Mouse (Mus musculus): ENCODE measurements around the gene Nuak2. TPM values are rescaled to one million over a fixed set of nuclear protein-coding genes. Genes with fewer than 3 reads are reported as not detected.

Nuak2 gene
- polyA plus RNA-seq, 1 experiment = 99.9 TPM

- no peak for TF ChIP-seq POLR2A (IDR thresholded peaks at IDR 0.05; ENCODE audit: low read depth, low read length)
- no peak for TF ChIP-seq CTCF (IDR thresholded peaks at IDR 0.05; ENCODE audit: extremely low read depth, insufficient read length, insufficient replicate concordance, low read depth, low read length)
- Histone ChIP-seq H3K36me3 (ENCODE audit: control insufficient read depth, insufficient read depth, low read length) (no peaks in the 10 kb centered on the region), H3K27ac (ENCODE audit: insufficient read depth, low read depth, low read length) (no peak overlapping the region), H3K27me3 (ENCODE audit: control insufficient read depth, insufficient read depth, low read length) (peaks cover 18% of the 10 kb centered on the region), H3K4me3 (ENCODE audit: low read depth, low read length) (peak overlapping the region; percentile 62), H3K4me1 (ENCODE audit: control insufficient read depth, insufficient read depth, insufficient read length, low read length) (peaks cover 9% of the 10 kb centered on the region)
- 2% methylated on average over 70 of the region's 71 CpGs for WGBS
These were observed 17.0 kb upstream of the Nuak2 start for GRCm38 (mm10) chr1:132298801-132299464.

DNA sequence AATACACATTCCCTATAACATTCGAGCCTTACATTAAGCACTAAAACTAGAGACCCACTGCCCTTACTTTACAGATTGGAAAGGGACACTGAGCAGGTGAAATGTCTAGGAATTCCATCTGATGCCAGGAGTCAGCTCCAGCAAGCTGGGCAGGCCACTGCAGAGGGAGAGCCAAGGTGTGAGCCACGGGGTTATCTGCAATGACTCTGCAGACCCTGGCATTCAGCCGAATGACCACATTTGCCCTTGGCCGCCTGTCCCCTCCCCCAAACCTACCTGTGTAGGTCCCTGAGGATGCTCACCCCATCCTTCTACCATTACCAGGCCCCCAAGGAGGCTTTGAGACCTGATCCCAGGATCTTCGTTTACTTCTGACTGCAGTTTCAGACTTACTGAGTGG, 16.2 kb upstream of the Nuak2 start:
- no peak overlapping the region for H3K27ac ChIP-seq (ENCODE audit: insufficient read depth, low read depth, low read length)
- WGBS = 84% methylated on average over 5 of the region's 5 CpGs
- peaks cover 18% of the 10 kb centered on the region for H3K27me3 ChIP-seq (ENCODE audit: control insufficient read depth, insufficient read depth, low read length)
- H3K4me1 ChIP-seq (ENCODE audit: control insufficient read depth, insufficient read depth, insufficient read length, low read length) = peaks cover 9% of the 10 kb centered on the region
- TF ChIP-seq CTCF (IDR thresholded peaks at IDR 0.05; ENCODE audit: extremely low read depth, insufficient read length, insufficient replicate concordance, low read depth, low read length) = no peak
- TF ChIP-seq POLR2A (IDR thresholded peaks at IDR 0.05; ENCODE audit: low read depth, low read length) = no peak
- H3K4me3 ChIP-seq (ENCODE audit: low read depth, low read length) = no peak overlapping the region
- H3K36me3 ChIP-seq (ENCODE audit: control insufficient read depth, insufficient read depth, low read length) = no peaks in the 10 kb centered on the region

DNA sequence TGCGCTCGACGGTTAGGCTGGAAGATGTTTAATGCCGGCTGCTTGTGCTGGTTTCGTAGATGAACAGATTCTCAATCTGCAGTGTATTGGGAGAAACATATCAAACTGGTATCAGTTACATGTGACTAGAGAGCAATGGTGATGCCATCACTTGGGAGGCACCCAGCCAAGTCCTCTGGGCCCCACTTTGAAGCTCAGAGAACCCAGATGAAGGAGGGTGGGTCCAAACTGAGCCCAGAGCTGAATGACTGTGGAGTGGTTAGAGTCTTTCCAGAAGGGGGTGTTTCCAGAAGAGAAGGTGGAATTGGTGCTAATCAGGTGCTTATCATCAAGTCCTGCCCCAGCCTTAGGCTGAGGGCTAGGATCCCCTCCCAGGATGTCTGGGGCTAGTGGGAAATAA, 14.7 kb upstream of the Nuak2 start:
- H3K27ac ChIP-seq (ENCODE audit: insufficient read depth, low read depth, low read length) = no peak overlapping the region
- H3K36me3 ChIP-seq (ENCODE audit: control insufficient read depth, insufficient read depth, low read length) = no peaks in the 10 kb centered on the region
- WGBS = 84% methylated on average over 5 of the region's 5 CpGs
- H3K4me3 ChIP-seq (ENCODE audit: low read depth, low read length) = no peak overlapping the region
- peaks cover 9% of the 10 kb centered on the region for H3K4me1 ChIP-seq (ENCODE audit: control insufficient read depth, insufficient read depth, insufficient read length, low read length)
- H3K27me3 ChIP-seq (ENCODE audit: control insufficient read depth, insufficient read depth, low read length) = peaks cover 18% of the 10 kb centered on the region
- TF ChIP-seq CTCF (IDR thresholded peaks at IDR 0.05; ENCODE audit: extremely low read depth, insufficient read length, insufficient replicate concordance, low read depth, low read length) (no peak), POLR2A (IDR thresholded peaks at IDR 0.05; ENCODE audit: low read depth, low read length) (no peak)

- peaks cover 18% of the 10 kb centered on the region for H3K27me3 ChIP-seq (ENCODE audit: control insufficient read depth, insufficient read depth, low read length)
- H3K4me1 ChIP-seq (ENCODE audit: control insufficient read depth, insufficient read depth, insufficient read length, low read length) = peaks cover 9% of the 10 kb centered on the region
- H3K27ac ChIP-seq (ENCODE audit: insufficient read depth, low read depth, low read length) = no peak overlapping the region
- 93% methylated on average over 9 of the region's 9 CpGs for WGBS
- H3K4me3 ChIP-seq (ENCODE audit: low read depth, low read length) = no peak overlapping the region
- no peaks in the 10 kb centered on the region for H3K36me3 ChIP-seq (ENCODE audit: control insufficient read depth, insufficient read depth, low read length)
- no peak for TF ChIP-seq CTCF (IDR thresholded peaks at IDR 0.05; ENCODE audit: extremely low read depth, insufficient read length, insufficient replicate concordance, low read depth, low read length)
- no peak for TF ChIP-seq POLR2A (IDR thresholded peaks at IDR 0.05; ENCODE audit: low read depth, low read length)
These were observed 13.5 kb upstream of the Nuak2 start for GRCm38 (mm10) chr1:132302341-132302866.

DNA sequence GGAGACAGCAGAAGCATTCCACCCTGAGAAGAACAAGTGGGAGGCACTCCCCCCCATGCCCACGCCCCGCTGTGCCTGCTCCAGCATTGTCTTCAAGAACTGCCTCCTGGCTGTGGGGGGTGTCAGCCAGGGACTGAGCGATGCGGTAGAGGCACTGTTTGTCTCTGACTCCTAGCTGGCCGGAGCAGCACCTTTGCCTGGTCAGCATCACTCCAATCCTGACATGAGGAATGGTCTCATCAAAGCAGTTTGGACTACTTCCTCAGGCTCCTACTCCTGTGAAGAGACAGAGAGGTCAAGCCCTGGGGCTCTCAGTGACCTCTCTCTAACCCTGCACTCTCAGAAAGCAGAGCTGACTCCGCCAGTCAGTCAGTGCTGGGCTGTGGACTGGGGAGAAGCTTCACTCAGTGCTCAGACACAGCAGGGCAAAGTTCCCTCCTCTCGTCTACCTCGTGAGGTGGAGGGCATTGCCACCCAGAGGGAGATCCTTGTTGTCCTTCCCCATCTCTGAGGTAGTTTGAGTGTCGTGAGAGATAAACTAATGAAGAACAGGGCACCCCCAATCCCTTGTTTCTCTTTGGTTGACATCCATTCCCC, 11.2 kb upstream of the Nuak2 start:
- no peak overlapping the region for H3K27ac ChIP-seq (ENCODE audit: insufficient read depth, low read depth, low read length)
- H3K4me1 ChIP-seq (ENCODE audit: control insufficient read depth, insufficient read depth, insufficient read length, low read length) = no peaks in the 10 kb centered on the region
- no peak for TF ChIP-seq CTCF (IDR thresholded peaks at IDR 0.05; ENCODE audit: extremely low read depth, insufficient read length, insufficient replicate concordance, low read depth, low read length)
- no peak for TF ChIP-seq POLR2A (IDR thresholded peaks at IDR 0.05; ENCODE audit: low read depth, low read length)
- peaks cover 3% of the 10 kb centered on the region; the same call in 1 of the 2 replicates for H3K27me3 ChIP-seq (ENCODE audit: control insufficient read depth, insufficient read depth, low read length)
- WGBS = 48% methylated on average over 9 of the region's 9 CpGs
- H3K36me3 ChIP-seq (ENCODE audit: control insufficient read depth, insufficient read depth, low read length) = no peaks in the 10 kb centered on the region
- H3K4me3 ChIP-seq (ENCODE audit: low read depth, low read length) = no peak overlapping the region

DNA sequence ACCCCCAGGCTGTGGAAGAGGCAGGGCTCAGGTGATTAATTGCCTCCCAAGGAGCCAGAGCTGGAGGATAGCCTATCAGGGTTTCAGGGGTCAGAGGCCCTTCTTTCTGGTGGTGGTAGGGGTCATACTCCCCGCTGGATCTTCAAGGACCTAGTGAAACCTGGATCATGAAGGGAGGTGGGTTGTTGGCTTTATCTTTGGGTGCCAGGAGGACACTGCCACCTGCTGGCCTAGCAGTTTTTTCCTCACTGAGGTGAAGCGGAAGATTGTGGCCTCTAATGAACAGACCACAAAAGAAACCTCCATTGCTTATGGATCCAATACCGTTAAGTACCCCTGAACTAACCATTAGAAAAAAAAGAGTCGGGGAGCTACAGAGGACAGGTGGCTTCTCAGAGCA, 9.8 kb upstream of the Nuak2 start:
- no peak overlapping the region for H3K27ac ChIP-seq (ENCODE audit: insufficient read depth, low read depth, low read length)
- no peak overlapping the region for H3K4me3 ChIP-seq (ENCODE audit: low read depth, low read length)
- TF ChIP-seq CTCF (IDR thresholded peaks at IDR 0.05; ENCODE audit: extremely low read depth, insufficient read length, insufficient replicate concordance, low read depth, low read length) = peak; percentile 67; the same call in 1 of the 2 replicates
- no peak for TF ChIP-seq POLR2A (IDR thresholded peaks at IDR 0.05; ENCODE audit: low read depth, low read length)
- no peaks in the 10 kb centered on the region for H3K36me3 ChIP-seq (ENCODE audit: control insufficient read depth, insufficient read depth, low read length)
- no peaks in the 10 kb centered on the region for H3K27me3 ChIP-seq (ENCODE audit: control insufficient read depth, insufficient read depth, low read length)
- H3K4me1 ChIP-seq (ENCODE audit: control insufficient read depth, insufficient read depth, insufficient read length, low read length) = no peaks in the 10 kb centered on the region
- WGBS = 30% methylated on average over 4 of the region's 4 CpGs

DNA sequence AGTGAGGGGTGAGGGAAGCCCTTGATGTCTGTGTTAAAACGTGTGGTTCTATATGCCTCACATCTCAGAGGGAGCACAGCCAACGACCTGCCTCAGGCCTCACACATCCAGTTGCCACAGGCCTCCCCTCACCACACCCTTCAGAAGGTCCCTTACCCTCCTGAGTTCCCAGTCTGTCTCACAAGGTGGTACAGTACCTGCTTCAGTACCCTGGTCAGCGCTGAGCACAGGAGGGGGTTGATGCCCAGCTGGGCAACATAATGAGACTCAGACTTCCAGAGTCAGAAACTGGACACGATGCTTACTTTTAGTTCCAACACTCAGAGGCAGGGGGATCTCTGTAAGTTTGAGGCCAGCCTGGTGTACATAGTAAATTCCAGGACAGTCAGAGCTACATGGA, 9.1 kb upstream of the Nuak2 start:
- H3K27ac ChIP-seq (ENCODE audit: insufficient read depth, low read depth, low read length) = no peak overlapping the region
- no peaks in the 10 kb centered on the region for H3K4me1 ChIP-seq (ENCODE audit: control insufficient read depth, insufficient read depth, insufficient read length, low read length)
- H3K36me3 ChIP-seq (ENCODE audit: control insufficient read depth, insufficient read depth, low read length) = no peaks in the 10 kb centered on the region
- 27% methylated on average over 4 of the region's 4 CpGs for WGBS
- H3K27me3 ChIP-seq (ENCODE audit: control insufficient read depth, insufficient read depth, low read length) = no peaks in the 10 kb centered on the region
- TF ChIP-seq POLR2A (IDR thresholded peaks at IDR 0.05; ENCODE audit: low read depth, low read length) (no peak), CTCF (IDR thresholded peaks at IDR 0.05; ENCODE audit: extremely low read depth, insufficient read length, insufficient replicate concordance, low read depth, low read length) (no peak)
- no peak overlapping the region for H3K4me3 ChIP-seq (ENCODE audit: low read depth, low read length)
